Mouse (Mus musculus) lung, embryonic 14.5 days (tissue): ENCODE measurements around the gene Rffl. TPM values are rescaled to one million over a fixed set of nuclear protein-coding genes. Genes with fewer than 3 reads are reported as not detected.

Experiments used
- ATAC-seq: fragments of 200-750 bp; cut with Nextera tagmentation; 2 replicates; pipeline ENCODE4 v1.8.0; 2017; ENCODE audit warnings: mild to moderate bottlenecking, moderate TSS enrichment, moderate library complexity; ENCODE audit not compliant: insufficient read depth
- DNase-seq: peaks from one replicate; pipeline ENCODE4 v3.0.0-alpha.2; 2015
- H3K27ac ChIP-seq: fragments of 300-500 bp; sonication (generic); 2 replicates; pipeline ENCODE4 v1.5.1; 2014; ENCODE audit warnings: low read depth, mild to moderate bottlenecking, moderate library complexity
- H3K27me3 ChIP-seq: fragments of 300-500 bp; sonication (generic); 2 replicates; pipeline ENCODE4 v1.6.1; 2014; ENCODE audit warnings: low read length, control low read depth; ENCODE audit not compliant: insufficient read depth
- H3K36me3 ChIP-seq: fragments of 300-500 bp; sonication (generic); 2 replicates; pipeline ENCODE4 v1.6.1; 2014; ENCODE audit warnings: control low read depth; ENCODE audit not compliant: insufficient read depth
- H3K4me1 ChIP-seq: fragments of 300-500 bp; sonication (generic); 2 replicates; pipeline ENCODE4 v1.6.1; 2014; ENCODE audit warnings: antibody characterized with exemption, control low read depth; ENCODE audit not compliant: insufficient read depth
- H3K4me2 ChIP-seq: fragments of 300-500 bp; sonication (generic); 2 replicates; pipeline ENCODE4 v1.6.1; 2014; ENCODE audit warnings: mild to moderate bottlenecking
- H3K4me3 ChIP-seq: fragments of 300-500 bp; sonication (generic); 2 replicates; pipeline ENCODE4 v1.5.1; 2014; ENCODE audit warnings: low read depth, low read length
- H3K9ac ChIP-seq: fragments of 300-500 bp; sonication (generic); 2 replicates; pipeline ENCODE4 v1.6.1; 2014
- H3K9me3 ChIP-seq: fragments of 300-500 bp; sonication (generic); 2 replicates; pipeline ENCODE4 v1.6.1; 2016; ENCODE audit warnings: low read depth, low read length, control low read depth
- CTCF ChIP-seq: IDR thresholded peaks from 2 replicates; pipeline ENCODE4 v1.5.1; 2016; ENCODE audit warnings: antibody characterized with exemption, low read depth
- WGBS: fragments of 180-500 bp; shearing (Covaris S2); extraction: QIAGEN DNeasy Blood & Tissue Kit; methylation state at CpG from one replicate; pipeline ENCODE4 v1.1.7; 2014; 5-methylcytosine and 5-hydroxymethylcytosine counted together
- polyA plus RNA-seq: library from polyadenylated mRNA; unstranded; fragments of >200 nt; fragmentation: Nextera tagmentation; extraction: Ambion mirVana; gene quantifications from 2 replicates; pipeline ENCODE4 v1.2.1, GENCODE M21; 2014

The Rffl gene
- polyA plus RNA-seq, 1 experiment from 2014 or later: 11.7 TPM

- Histone ChIP-seq H3K9ac (peak overlapping the region; percentile 92), H3K4me1 (0 out of 2 replicates have a peak, but pooled peaks cover 2% of the 10 kb centered on the region), H3K4me3 (peak overlapping the region; percentile 88), H3K4me2 (peak overlapping the region; percentile 66), H3K27me3 (no peaks in the 10 kb centered on the region), H3K27ac (no peak overlapping the region), H3K9me3 (no peaks in the 10 kb centered on the region), H3K36me3 (peaks cover 18% of the 10 kb centered on the region)
- DNase-seq: peak; percentile 6
- WGBS: 31% methylated on average over 5 of the region's 5 CpGs
- TF ChIP-seq CTCF: no peak
- no peak for ATAC-seq
These were observed 90.9 kb downstream of the Rffl start for GRCm38 (mm10) chr11:82780134-82780533.

GRCm38 (mm10) chr11:82764438-82764924, 106.5 kb downstream of the Rffl start:
- WGBS: under 1% methylated on average over 28 of the region's 28 CpGs

GRCm38 (mm10) chr11:82763742-82764437, 107.1 kb downstream of the Rffl start, which contains the start of the genes Cct6b and Zfp830:
TSS of gene Cct6b (minus strand) at chr11:82764321.
TSS of gene Zfp830 (plus strand) at chr11:82764345.
- H3K27ac ChIP-seq: peak within 1 kb of the TSS; percentile 92
- WGBS: under 1% methylated on average over 44 of the region's 44 CpGs

More at GRCm38 (mm10) chr11:82764438-82764924, 106.5 kb downstream of the Rffl start:
- H3K4me2 ChIP-seq: peak overlapping the region; percentile 96
- peak overlapping the region; percentile 82 for H3K9ac ChIP-seq
- no peak for DNase-seq
- peaks cover 3% of the 10 kb centered on the region; the same call in 1 of the 2 replicates for H3K9me3 ChIP-seq
- peaks cover 9% of the 10 kb centered on the region for H3K4me1 ChIP-seq
- H3K4me3 ChIP-seq: peak overlapping the region; percentile 92
- H3K27me3 ChIP-seq: no peaks in the 10 kb centered on the region
- H3K36me3 ChIP-seq: peaks cover 18% of the 10 kb centered on the region
- peak; percentile 78 for ATAC-seq
- peak overlapping the region; percentile 92 for H3K27ac ChIP-seq
- TF ChIP-seq CTCF: no peak

GRCm38 (mm10) chr11:82763261-82763660, 107.7 kb downstream of the Rffl start:
- Histone ChIP-seq H3K36me3 (peaks cover 7% of the 10 kb centered on the region; the same call in 1 of the 2 replicates), H3K4me1 (peaks cover 9% of the 10 kb centered on the region), H3K4me3 (peak overlapping the region; percentile 92), H3K27me3 (no peaks in the 10 kb centered on the region), H3K27ac (peak overlapping the region; percentile 92; the same call in 1 of the 2 replicates), H3K9me3 (peaks cover 3% of the 10 kb centered on the region; the same call in 1 of the 2 replicates), H3K4me2 (peak overlapping the region; percentile 96), H3K9ac (peak overlapping the region; percentile 82)
- TF ChIP-seq CTCF: no peak
- no peak for ATAC-seq
- DNase-seq: no peak
- 9% methylated on average over 4 of the region's 4 CpGs for WGBS

More at GRCm38 (mm10) chr11:82763742-82764437, 107.1 kb downstream of the Rffl start, which contains the start of the genes Cct6b and Zfp830:
- Histone ChIP-seq H3K27me3 (no peaks in the 10 kb centered on the region), H3K4me3 (peak within 1 kb of the TSS; percentile 92), H3K4me1 (peaks cover 9% of the 10 kb centered on the region), H3K9ac (peak within 1 kb of the TSS; percentile 82), H3K4me2 (peak within 1 kb of the TSS; percentile 96), H3K9me3 (peaks cover 3% of the 10 kb centered on the region; the same call in 1 of the 2 replicates), H3K36me3 (peaks cover 13% of the 10 kb centered on the region; the same call in 1 of the 2 replicates)
- DNase-seq (peak; percentile 99), ATAC-seq (peak; percentile 99)
- no peak for TF ChIP-seq CTCF

GRCm38 (mm10) chr11:82762286-82762829, 108.7 kb downstream of the Rffl start:
- Histone ChIP-seq H3K9me3 (peaks cover 3% of the 10 kb centered on the region; the same call in 1 of the 2 replicates), H3K4me3 (no peak overlapping the region), H3K36me3 (0 out of 2 replicates have a peak, but pooled peaks cover 6% of the 10 kb centered on the region), H3K27ac (no peak overlapping the region), H3K4me1 (peaks cover 9% of the 10 kb centered on the region), H3K27me3 (no peaks in the 10 kb centered on the region), H3K4me2 (no peak overlapping the region), H3K9ac (no peak overlapping the region)
- no peak for ATAC-seq
- no peak for TF ChIP-seq CTCF
- no peak for DNase-seq
- WGBS: 82% methylated on average over 6 of the region's 6 CpGs

- no peak overlapping the region for H3K27ac ChIP-seq
- no peaks in the 10 kb centered on the region for H3K4me1 ChIP-seq
- no peaks in the 10 kb centered on the region for H3K36me3 ChIP-seq
- H3K9ac ChIP-seq: no peak overlapping the region
- no peaks in the 10 kb centered on the region for H3K9me3 ChIP-seq
- no peak for DNase-seq
- TF ChIP-seq CTCF: no peak
- H3K27me3 ChIP-seq: no peaks in the 10 kb centered on the region
- WGBS: 76% methylated on average over 1 of the region's 1 CpGs
- ATAC-seq: no peak
- H3K4me2 ChIP-seq: no peak overlapping the region
- H3K4me3 ChIP-seq: no peak overlapping the region
These were observed 115.1 kb downstream of the Rffl start for GRCm38 (mm10) chr11:82755919-82756318.

Other genes starting within 250 kb of the Rffl start
- 0.20 and 0.27 TPM in 2 replicates for gene Cct6b, start 106.9 kb downstream of the Rffl start, polyA plus RNA-seq
- gene Zfp830, start 106.9 kb downstream of the Rffl start, polyA plus RNA-seq: 32.2 and 34.5 TPM in 2 replicates
- 40.8 and 41.0 TPM in 2 replicates for gene Lig3, start 90.1 kb downstream of the Rffl start, polyA plus RNA-seq
- 13.5 and 14.5 TPM in 2 replicates for gene Rad51d, start 19.4 kb upstream of the Rffl start, polyA plus RNA-seq
- not detected in 2 replicates for gene Fndc8, start 20.9 kb upstream of the Rffl start, polyA plus RNA-seq
- 33.0 and 37.4 TPM in 2 replicates for gene Nle1, start 37.2 kb upstream of the Rffl start, polyA plus RNA-seq
- 5.6 and 7.8 TPM in 2 replicates for gene Unc45b, start 39.3 kb upstream of the Rffl start, polyA plus RNA-seq
- gene Slfn5, start 80.1 kb upstream of the Rffl start, polyA plus RNA-seq: 1.5 and 1.6 TPM in 2 replicates
- gene Slfn9, start 120.6 kb upstream of the Rffl start, polyA plus RNA-seq: 34.4 and 36.1 TPM in 2 replicates
- 0.55 and 0.75 TPM in 2 replicates for gene Slfn8, start 149.6 kb upstream of the Rffl start, polyA plus RNA-seq
- 4.7 and 5.8 TPM in 2 replicates for gene Slfn2, start 193.9 kb upstream of the Rffl start, polyA plus RNA-seq
- 0.32 and 0.34 TPM in 2 replicates for gene Slfn1, start 245.6 kb upstream of the Rffl start, polyA plus RNA-seq